Mouse (Mus musculus): ENCODE results near the gene Zdhhc12. TPM values are rescaled to one million over a fixed set of nuclear protein-coding genes. Genes with fewer than 3 reads are reported as not detected.

Zdhhc12 gene
- total and polyA plus RNA-seq, 2 experiments from 2014 or later, result 23.3 to 25.7 TPM

DNA sequence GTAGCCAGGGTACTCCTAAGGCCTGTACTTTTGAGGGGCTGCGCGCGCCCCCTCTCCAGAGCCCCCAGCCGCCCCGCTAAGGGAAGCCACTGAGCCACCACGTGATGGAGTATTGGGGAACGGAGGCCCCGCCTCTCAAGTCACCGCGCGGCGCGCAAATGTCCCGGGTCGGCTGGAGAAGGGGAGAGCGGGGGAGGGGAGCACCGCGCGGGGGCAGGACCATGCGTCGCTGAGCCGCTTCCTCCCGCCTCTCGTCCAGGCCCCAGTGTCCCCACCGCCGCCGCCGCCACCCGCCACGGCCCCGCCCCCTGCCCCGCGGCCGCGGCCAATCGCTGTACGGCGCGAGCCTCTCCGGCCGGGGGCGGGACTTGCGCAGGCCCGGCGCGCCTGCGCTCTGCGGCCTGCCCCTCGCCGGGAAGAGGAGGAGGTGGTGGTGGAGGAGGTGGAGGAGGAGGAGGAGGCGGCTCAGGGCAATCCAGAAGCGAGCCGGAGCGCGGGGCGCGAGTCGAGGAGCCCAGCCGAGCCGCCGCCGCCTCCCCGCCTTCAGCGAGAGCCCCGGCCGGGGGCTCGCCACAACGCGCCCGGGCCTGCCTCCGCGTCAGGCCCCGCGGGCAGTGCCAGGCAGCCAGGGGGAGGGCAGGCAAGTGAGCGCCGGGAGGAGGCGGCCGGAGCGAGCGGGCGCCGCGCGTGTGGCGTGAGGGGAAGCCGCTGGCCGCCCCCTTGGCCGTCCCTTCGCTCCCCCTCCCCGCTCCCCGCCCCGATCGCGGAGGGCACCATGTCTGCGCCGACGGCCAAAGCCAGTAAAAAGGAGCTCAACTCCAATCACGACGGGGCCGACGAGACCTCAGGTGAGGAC is 27.2 kb downstream of the Zdhhc12 start:
- Histone ChIP-seq H3K27ac (ENCODE audit: low read depth, low read length) (peak overlapping the region; percentile 95), H3K27me3 (ENCODE audit: insufficient read depth, low read length) (no peaks in the 10 kb centered on the region), H3K4me2 (ENCODE audit: low read depth) (peak overlapping the region; percentile 74), H3K4me3 (ENCODE audit: low read depth, low read length) (peak overlapping the region; percentile 99), H3K4me1 (ENCODE audit: insufficient read depth) (peaks cover 8% of the 10 kb centered on the region; the same call in 1 of the 2 replicates), H3K9ac (peak overlapping the region; percentile 94), H3K9me3 (ENCODE audit: low read length) (no peaks in the 10 kb centered on the region), H3K36me3 (ENCODE audit: insufficient read depth) (peaks cover 13% of the 10 kb centered on the region)
- WGBS, result 3% methylated on average over 49 of the region's 101 CpGs
- DNase-seq, result peak; percentile 96
- TF ChIP-seq CTCF (IDR thresholded peaks at IDR 0.05; ENCODE audit: low read depth), result no peak
- ATAC-seq, result peak; percentile 95

DNA sequence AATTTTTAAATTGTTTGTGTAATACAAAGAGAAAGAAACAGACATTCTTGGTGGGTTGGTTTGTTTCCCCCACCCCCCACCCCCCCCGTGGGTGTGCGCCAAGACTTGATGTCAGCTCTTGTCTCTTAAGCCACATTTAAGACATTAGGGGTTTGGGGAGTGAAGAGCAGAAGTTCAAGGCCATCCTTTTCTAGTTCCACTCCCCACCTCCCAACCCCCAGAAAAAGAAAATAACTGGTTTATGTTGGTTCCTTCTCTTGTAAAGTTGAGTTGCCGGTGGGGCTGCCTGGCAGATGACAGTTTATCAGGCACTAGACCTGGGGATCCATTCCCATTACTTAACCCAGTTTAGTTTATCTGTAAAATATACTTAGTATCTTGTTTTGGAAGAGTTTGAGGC is 29.1 kb downstream of the Zdhhc12 start:
- DNase-seq (no peak), ATAC-seq (no peak)
- peaks cover 8% of the 10 kb centered on the region; the same call in 1 of the 2 replicates for H3K4me1 ChIP-seq (ENCODE audit: insufficient read depth)
- no peak overlapping the region for H3K4me3 ChIP-seq (ENCODE audit: low read depth, low read length)
- H3K27me3 ChIP-seq (ENCODE audit: insufficient read depth, low read length), result no peaks in the 10 kb centered on the region
- 50% methylated on average over 3 of the region's 3 CpGs for WGBS
- H3K4me2 ChIP-seq (ENCODE audit: low read depth), result no peak overlapping the region
- no peak overlapping the region for H3K27ac ChIP-seq (ENCODE audit: low read depth, low read length)
- no peaks in the 10 kb centered on the region for H3K9me3 ChIP-seq (ENCODE audit: low read length)
- peaks cover under 1% of the 10 kb centered on the region; the same call in 1 of the 2 replicates for H3K36me3 ChIP-seq (ENCODE audit: insufficient read depth)
- H3K9ac ChIP-seq, result no peak overlapping the region
- no peak for TF ChIP-seq CTCF (IDR thresholded peaks at IDR 0.05; ENCODE audit: low read depth)

GRCm38 (mm10) chr2:30063791-30064190 is 29.7 kb downstream of the Zdhhc12 start:
- ATAC-seq, result no peak
- Histone ChIP-seq H3K4me3 (ENCODE audit: low read depth, low read length) (no peak overlapping the region), H3K9me3 (ENCODE audit: low read length) (no peaks in the 10 kb centered on the region), H3K4me1 (ENCODE audit: insufficient read depth) (peaks cover 8% of the 10 kb centered on the region; the same call in 1 of the 2 replicates), H3K4me2 (ENCODE audit: low read depth) (peak overlapping the region; percentile 91), H3K9ac (no peak overlapping the region), H3K36me3 (ENCODE audit: insufficient read depth) (no peaks in the 10 kb centered on the region), H3K27me3 (ENCODE audit: insufficient read depth, low read length) (no peaks in the 10 kb centered on the region), H3K27ac (ENCODE audit: low read depth, low read length) (no peak overlapping the region)
- DNase-seq, result no peak
- 11% methylated on average over 3 of the region's 3 CpGs for WGBS
- TF ChIP-seq CTCF (IDR thresholded peaks at IDR 0.05; ENCODE audit: low read depth), result no peak

GRCm38 (mm10) chr2:30063235-30063634 is 30.2 kb downstream of the Zdhhc12 start:
- Histone ChIP-seq H3K4me1 (ENCODE audit: insufficient read depth) (peaks cover 8% of the 10 kb centered on the region; the same call in 1 of the 2 replicates), H3K4me3 (ENCODE audit: low read depth, low read length) (peak overlapping the region; percentile 47), H3K27me3 (ENCODE audit: insufficient read depth, low read length) (no peaks in the 10 kb centered on the region), H3K9me3 (ENCODE audit: low read length) (no peaks in the 10 kb centered on the region), H3K4me2 (ENCODE audit: low read depth) (peak overlapping the region; percentile 91), H3K9ac (peak overlapping the region; percentile 57), H3K27ac (ENCODE audit: low read depth, low read length) (0 out of 2 replicates have a peak overlapping the region, but pooled peaks have one; percentile 69), H3K36me3 (ENCODE audit: insufficient read depth) (no peaks in the 10 kb centered on the region)
- 6% methylated on average over 8 of the region's 8 CpGs for WGBS
- ATAC-seq, result no peak
- DNase-seq, result no peak
- TF ChIP-seq CTCF (IDR thresholded peaks at IDR 0.05; ENCODE audit: low read depth), result no peak

DNA sequence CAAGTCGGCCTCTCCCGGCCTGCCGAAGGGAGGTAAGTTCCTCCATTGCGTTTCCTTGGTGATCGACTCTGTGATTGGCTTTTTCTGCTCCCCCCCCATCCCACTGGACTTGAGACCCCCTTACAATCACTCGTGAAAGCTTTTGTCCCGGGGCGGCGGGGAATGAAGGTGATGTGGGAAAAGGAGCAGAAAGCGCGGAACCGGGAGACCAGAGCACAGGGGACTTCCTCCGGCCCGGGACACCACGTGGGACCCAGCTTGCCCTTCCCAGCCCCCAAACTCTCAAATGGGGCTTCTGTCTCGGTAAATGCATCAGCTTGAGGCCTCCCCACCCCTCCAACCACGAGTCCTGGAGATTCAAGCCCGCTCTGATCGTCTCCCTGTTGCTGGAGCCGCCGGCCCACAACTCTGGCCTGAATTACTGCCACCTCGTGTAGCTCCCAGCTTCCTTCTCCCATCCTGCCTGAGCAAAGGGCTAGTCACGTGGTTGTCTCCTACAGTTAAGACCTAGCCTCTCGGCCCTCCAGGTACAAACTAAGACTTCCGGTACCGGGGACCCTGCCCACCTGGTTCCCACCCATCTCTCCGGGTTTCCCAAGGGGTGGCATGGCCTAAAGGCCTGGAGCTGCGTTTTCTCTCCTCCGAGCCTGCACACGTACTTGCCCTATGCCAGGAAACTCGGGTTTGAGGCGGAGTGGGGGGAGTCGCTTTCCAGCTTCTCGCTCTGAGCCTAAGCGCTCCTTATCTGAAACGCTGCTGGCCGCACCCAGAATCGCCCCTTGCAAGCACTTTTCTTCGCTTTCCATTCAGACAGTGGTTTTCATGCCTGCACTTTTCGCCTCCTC is 31.0 kb downstream of the Zdhhc12 start:
- H3K4me2 ChIP-seq (ENCODE audit: low read depth), result peak overlapping the region; percentile 91
- H3K9ac ChIP-seq, result peak overlapping the region; percentile 57
- DNase-seq (peak; percentile 60), ATAC-seq (no peak)
- H3K4me3 ChIP-seq (ENCODE audit: low read depth, low read length), result peak overlapping the region; percentile 47
- H3K27me3 ChIP-seq (ENCODE audit: insufficient read depth, low read length), result no peaks in the 10 kb centered on the region
- no peaks in the 10 kb centered on the region for H3K9me3 ChIP-seq (ENCODE audit: low read length)
- peak overlapping the region; percentile 69 for H3K27ac ChIP-seq (ENCODE audit: low read depth, low read length)
- WGBS, result under 1% methylated on average over 40 of the region's 40 CpGs
- TF ChIP-seq CTCF (IDR thresholded peaks at IDR 0.05; ENCODE audit: low read depth), result no peak
- no peaks in the 10 kb centered on the region for H3K36me3 ChIP-seq (ENCODE audit: insufficient read depth)
- peaks cover 8% of the 10 kb centered on the region; the same call in 1 of the 2 replicates for H3K4me1 ChIP-seq (ENCODE audit: insufficient read depth)

GRCm38 (mm10) chr2:30061215-30062166 is 32.0 kb downstream of the Zdhhc12 start:
- Histone ChIP-seq H3K9me3 (ENCODE audit: low read length) (no peaks in the 10 kb centered on the region), H3K27me3 (ENCODE audit: insufficient read depth, low read length) (no peaks in the 10 kb centered on the region), H3K4me3 (ENCODE audit: low read depth, low read length) (peak overlapping the region; percentile 47), H3K36me3 (ENCODE audit: insufficient read depth) (no peaks in the 10 kb centered on the region), H3K4me2 (ENCODE audit: low read depth) (peak overlapping the region; percentile 91), H3K27ac (ENCODE audit: low read depth, low read length) (0 out of 2 replicates have a peak overlapping the region, but pooled peaks have one; percentile 29), H3K9ac (peak overlapping the region; percentile 57), H3K4me1 (ENCODE audit: insufficient read depth) (peaks cover 8% of the 10 kb centered on the region; the same call in 1 of the 2 replicates)
- WGBS, result 15% methylated on average over 33 of the region's 37 CpGs
- no peak for ATAC-seq
- DNase-seq, result peak; percentile 50
- TF ChIP-seq CTCF (IDR thresholded peaks at IDR 0.05; ENCODE audit: low read depth), result no peak

Data from forebrain, postnatal 0 days (tissue).